Mouse (Mus musculus): ENCODE results near the gene Pex26. TPM values are rescaled to one million over a fixed set of nuclear protein-coding genes. Genes with fewer than 3 reads are reported as not detected.

Pex26 gene
- total and polyA plus RNA-seq, 3 experiments, result 6.9 to 9.9 TPM; not detected in 1

GRCm38 (mm10) chr6:121146798-121147197 lies 36.7 kb upstream of the Pex26 start:
- H3K36me3 ChIP-seq (ENCODE audit: control insufficient read depth in 1 of 2, insufficient read depth in 2 of 2, low read length in 2 of 2), result no peaks in the 10 kb centered on the region
- no peak overlapping the region for H3K9ac ChIP-seq (ENCODE audit: control insufficient read depth, low read depth, low read length, poor library complexity, severe bottlenecking)
- peaks cover 0 to 3% of the 10 kb centered on the region in 2 experiments; a peak in 1 of 4 replicates for H3K27me3 ChIP-seq (ENCODE audit: control insufficient read depth in 1 of 2, insufficient read depth in 2 of 2, low read length in 2 of 2)
- H3K27ac ChIP-seq (ENCODE audit: control insufficient read depth, low read depth, low read length), result no peak overlapping the region
- no peaks in the 10 kb centered on the region; a peak in 1 of 4 replicates for H3K4me1 ChIP-seq (ENCODE audit: control insufficient read depth in 1 of 2, insufficient read depth in 2 of 2, low read length in 2 of 2)
- TF ChIP-seq TCF12 (IDR thresholded peaks at IDR 0.05; ENCODE audit: low read depth, low read length) (no peak), ZNF384 (IDR thresholded peaks at IDR 0.05; ENCODE audit: low read depth, low read length) (peak; percentile 62; the same call in 1 of the 2 replicates), ETS1 (IDR thresholded peaks at IDR 0.05; ENCODE audit: low read depth, low read length) (no peak), ZKSCAN1 (IDR thresholded peaks at IDR 0.05; ENCODE audit: low read depth, low read length) (no peak), NELFE (IDR thresholded peaks at IDR 0.05; ENCODE audit: low read depth, low read length) (no peak), CHD1 (IDR thresholded peaks at IDR 0.05; ENCODE audit: low read depth, low read length) (no peak), SIN3A (IDR thresholded peaks at IDR 0.05; ENCODE audit: low read length) (no peak), TBP (IDR thresholded peaks at IDR 0.05; ENCODE audit: low read depth, low read length) (no peak), RCOR1 (IDR thresholded peaks at IDR 0.05; ENCODE audit: low read depth, low read length) (peak; percentile 60; the same call in 1 of the 2 replicates), MAZ (IDR thresholded peaks at IDR 0.05; ENCODE audit: low read depth, low read length) (no peak), POLR2A (IDR thresholded peaks at IDR 0.05; ENCODE audit: control insufficient read depth in 1 of 2, insufficient read depth in 1 of 2, low read depth in 1 of 2, low read length in 2 of 2, poor library complexity in 1 of 2) (no peak), GABPA (IDR thresholded peaks at IDR 0.05; ENCODE audit: low read depth, low read length) (no peak), JUND (IDR thresholded peaks at IDR 0.05; ENCODE audit: low read depth, low read length) (no peak), ZC3H11A (IDR thresholded peaks at IDR 0.05; ENCODE audit: low read depth, low read length) (no peak), KAT2A (conservative IDR thresholded peaks at IDR 0.05; ENCODE audit: low read depth, low read length) (no peak), EP300 (IDR thresholded peaks at IDR 0.05; ENCODE audit: low read depth in 1 of 2, low read length in 2 of 2) (peak in 1 of 2 experiments; percentile 23; a peak in 1 of 4 replicates), MAFK (IDR thresholded peaks at IDR 0.05; ENCODE audit: borderline replicate concordance, low read depth, low read length) (no peak), TAL1 (IDR thresholded peaks at IDR 0.05; ENCODE audit: low read length) (no peak), ZMIZ1 (IDR thresholded peaks at IDR 0.05; ENCODE audit: low read depth, low read length) (no peak), GATA1 (IDR thresholded peaks at IDR 0.05; ENCODE audit: low read depth, low read length) (no peak), E2F4 (IDR thresholded peaks at IDR 0.05; ENCODE audit: borderline replicate concordance, low read depth, low read length) (no peak), BHLHE40 (IDR thresholded peaks at IDR 0.05; ENCODE audit: borderline replicate concordance, low read depth, low read length) (no peak)
- peak; percentile 52 for DNase-seq (ENCODE audit: low read depth, low spot score)
- H3K9me3 ChIP-seq (replicated peaks; ENCODE audit: insufficient read depth, low read length), result no peaks in the 10 kb centered on the region
- H3K79me2 ChIP-seq (ENCODE audit: control insufficient read depth, insufficient read depth, low read length, poor library complexity), result no peaks in the 10 kb centered on the region
- H3K4me3 ChIP-seq (ENCODE audit: control insufficient read depth in 1 of 2, insufficient read depth in 1 of 2, low read depth in 2 of 2, low read length in 2 of 2), result no peak overlapping the region

GRCm38 (mm10) chr6:121148360-121148759 lies 35.1 kb upstream of the Pex26 start:
- Histone ChIP-seq H3K9ac (ENCODE audit: control insufficient read depth, low read depth, low read length, poor library complexity, severe bottlenecking) (no peak overlapping the region), H3K36me3 (ENCODE audit: control insufficient read depth in 1 of 2, insufficient read depth in 2 of 2, low read length in 2 of 2) (no peaks in the 10 kb centered on the region), H3K27me3 (ENCODE audit: control insufficient read depth in 1 of 2, insufficient read depth in 2 of 2, low read length in 2 of 2) (peaks cover 0 to 3% of the 10 kb centered on the region in 2 experiments; a peak in 1 of 4 replicates), H3K4me3 (ENCODE audit: control insufficient read depth in 1 of 2, insufficient read depth in 1 of 2, low read depth in 2 of 2, low read length in 2 of 2) (no peak overlapping the region), H3K27ac (ENCODE audit: control insufficient read depth, low read depth, low read length) (no peak overlapping the region), H3K4me1 (ENCODE audit: control insufficient read depth in 1 of 2, insufficient read depth in 2 of 2, low read length in 2 of 2) (no peaks in the 10 kb centered on the region), H3K9me3 (replicated peaks; ENCODE audit: insufficient read depth, low read length) (no peaks in the 10 kb centered on the region), H3K79me2 (ENCODE audit: control insufficient read depth, insufficient read depth, low read length, poor library complexity) (no peaks in the 10 kb centered on the region)
- TF ChIP-seq ZKSCAN1 (IDR thresholded peaks at IDR 0.05; ENCODE audit: low read depth, low read length) (no peak), ZNF384 (IDR thresholded peaks at IDR 0.05; ENCODE audit: low read depth, low read length) (0 out of 2 replicates have a peak, but pooled peaks have one; percentile 24)
- no peak for DNase-seq (ENCODE audit: low read depth, low spot score)

Measured in MEL (cell line).